Mouse (Mus musculus) hindbrain, embryonic 10.5 days (tissue): Measurements from ENCODE around the gene Arl8a. TPM values are rescaled to one million over a fixed set of nuclear protein-coding genes. Genes with fewer than 3 reads are reported as not detected.
"Not testable (repeated sequence)": the region's sequence is repeated elsewhere in the genome, so short reads cannot be mapped to it uniquely, and the experiment has no call there.

Experiments used
- DNase-seq: peaks from one replicate; pipeline ENCODE4 v3.0.0-alpha.2; 2017; ENCODE audit warnings: low spot score
- H3K27ac ChIP-seq: fragments of 300-500 bp; sonication (generic); 2 replicates; pipeline ENCODE4 v1.5.1; 2016; ENCODE audit warnings: mild to moderate bottlenecking, moderate library complexity
- H3K27me3 ChIP-seq: fragments of 300-500 bp; sonication (generic); 2 replicates; pipeline ENCODE4 v1.6.1; 2016; ENCODE audit warnings: mild to moderate bottlenecking; ENCODE audit not compliant: poor library complexity, insufficient read depth, severe bottlenecking
- H3K36me3 ChIP-seq: fragments of 300-500 bp; sonication (generic); 2 replicates; pipeline ENCODE4 v1.6.1; 2016; ENCODE audit warnings: mild to moderate bottlenecking, moderate library complexity
- H3K4me1 ChIP-seq: fragments of 300-500 bp; sonication (generic); replicated peaks from 2 replicates; pipeline ENCODE4 v1.6.1; 2016; ENCODE audit warnings: mild to moderate bottlenecking
- H3K4me3 ChIP-seq: fragments of 300-500 bp; sonication (generic); 2 replicates; pipeline ENCODE4 v1.5.1; 2016; ENCODE audit warnings: mild to moderate bottlenecking, moderate library complexity
- H3K9me3 ChIP-seq: fragments of 300-500 bp; sonication (generic); 2 replicates; pipeline ENCODE4 v1.6.1; 2016; ENCODE audit warnings: mild to moderate bottlenecking, moderate library complexity
- WGBS: fragments of 180-500 bp; shearing (Covaris S2); methylation state at CpG from one replicate; pipeline ENCODE4 v1.1.7; 2016; 5-methylcytosine and 5-hydroxymethylcytosine counted together
- polyA plus RNA-seq: library from polyadenylated mRNA; unstranded; fragments of >200 nt; fragmentation: Nextera tagmentation; extraction: Ambion mirVana; gene quantifications from 2 replicates; pipeline ENCODE4 v1.2.1, GENCODE M21; 2016

Gene Arl8a
- polyA plus RNA-seq, 1 experiment from 2014 or later, result 95.3 TPM

DNA sequence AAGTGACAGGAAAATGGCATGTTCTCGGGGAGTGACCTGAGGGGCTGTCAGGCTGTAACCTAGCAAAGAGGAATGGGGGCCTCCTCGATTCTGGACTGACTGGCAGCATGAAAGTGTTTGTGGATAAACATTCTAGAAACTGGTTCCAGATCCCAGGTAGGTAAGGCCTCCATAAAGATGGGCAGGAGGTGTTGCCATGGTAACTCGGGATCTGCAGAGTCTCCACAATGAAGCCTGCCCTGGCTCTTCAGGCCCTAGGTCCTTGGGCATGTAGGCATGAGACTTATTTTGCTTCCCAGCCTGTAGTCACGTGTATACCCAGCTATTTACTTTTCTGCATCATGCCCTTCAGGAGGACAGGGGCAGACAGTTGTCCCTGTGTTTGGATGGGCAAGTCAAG lies 34.7 kb downstream of the Arl8a start:
- no peak for DNase-seq
- H3K9me3 ChIP-seq, result no peaks in the 10 kb centered on the region
- no peaks in the 10 kb centered on the region for H3K36me3 ChIP-seq
- H3K27me3 ChIP-seq, result peaks cover 11% of the 10 kb centered on the region; the same call in 1 of the 2 replicates
- no peak overlapping the region for H3K27ac ChIP-seq
- H3K4me1 ChIP-seq, result peaks cover 8% of the 10 kb centered on the region; the same call in 1 of the 2 replicates
- 79% methylated on average over 4 of the region's 4 CpGs for WGBS
- H3K4me3 ChIP-seq, result no peak overlapping the region

DNA sequence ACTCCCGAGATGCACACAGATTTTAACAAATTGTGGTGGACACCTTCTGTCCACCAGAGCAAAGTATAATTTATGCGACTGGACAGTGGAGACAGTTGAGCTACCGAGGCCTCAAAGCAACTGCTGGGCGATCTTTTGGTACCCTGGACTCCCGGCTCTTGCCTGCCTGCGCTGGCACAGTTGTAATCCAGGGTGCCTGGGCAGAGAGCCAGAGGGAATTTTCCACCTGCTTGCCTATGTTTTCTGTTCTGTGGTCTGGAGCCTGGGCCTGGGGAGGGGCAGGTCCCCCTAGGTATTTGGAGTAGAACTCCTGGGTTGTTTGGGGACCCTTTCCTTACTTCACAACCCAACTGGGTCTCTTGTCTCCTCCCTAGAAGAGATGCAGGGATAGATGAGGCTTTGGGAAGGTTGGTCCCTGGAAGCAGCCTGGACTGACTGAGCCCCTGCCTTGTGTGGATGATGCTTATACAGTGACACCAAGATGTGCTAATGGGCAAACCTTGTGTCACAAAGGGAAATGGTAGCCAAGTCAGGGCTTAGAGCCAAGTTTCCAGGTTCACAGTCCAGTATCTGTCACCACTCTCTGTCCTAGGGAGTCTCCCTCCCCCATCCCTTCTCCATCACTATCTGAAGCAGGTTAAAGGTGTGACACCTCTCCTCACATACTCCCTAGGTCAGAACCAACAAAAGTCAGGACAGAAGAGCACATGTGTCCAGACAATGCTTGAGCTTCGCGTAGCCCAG lies 35.4 kb downstream of the Arl8a start:
- no peak overlapping the region for H3K27ac ChIP-seq
- H3K4me1 ChIP-seq, result peaks cover 14% of the 10 kb centered on the region
- H3K27me3 ChIP-seq, result peaks cover 17% of the 10 kb centered on the region
- H3K4me3 ChIP-seq, result no peak overlapping the region
- no peaks in the 10 kb centered on the region for H3K36me3 ChIP-seq
- DNase-seq, result no peak
- no peaks in the 10 kb centered on the region for H3K9me3 ChIP-seq
- WGBS, result 90% methylated on average over 8 of the region's 8 CpGs

DNA sequence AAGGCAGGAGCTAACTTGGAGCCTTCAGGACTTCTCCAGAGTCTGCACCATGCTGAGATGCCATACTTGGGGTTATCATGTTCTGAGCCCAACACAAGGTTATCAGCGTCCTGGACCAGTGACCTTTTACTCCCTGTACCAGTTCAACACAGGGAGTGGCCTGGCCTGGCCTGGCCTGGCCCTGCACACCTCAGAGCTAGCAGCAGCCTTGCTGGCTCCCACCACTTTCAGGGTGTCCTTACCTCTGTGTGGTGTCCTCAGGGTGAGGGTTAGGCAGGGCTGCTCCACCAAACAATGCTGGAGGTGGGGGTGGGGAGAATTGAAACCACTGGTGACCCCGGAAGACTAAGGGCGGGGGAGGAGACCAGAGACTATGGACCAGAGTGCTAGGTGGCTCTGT lies 36.4 kb downstream of the Arl8a start:
- Histone ChIP-seq H3K27ac (peak overlapping the region; percentile 37; the same call in 1 of the 2 replicates), H3K36me3 (no peaks in the 10 kb centered on the region), H3K9me3 (no peaks in the 10 kb centered on the region), H3K27me3 (peaks cover 17% of the 10 kb centered on the region), H3K4me3 (no peak overlapping the region), H3K4me1 (peaks cover 14% of the 10 kb centered on the region)
- no peak for DNase-seq
- WGBS, result 63% methylated on average over 3 of the region's 3 CpGs

DNA sequence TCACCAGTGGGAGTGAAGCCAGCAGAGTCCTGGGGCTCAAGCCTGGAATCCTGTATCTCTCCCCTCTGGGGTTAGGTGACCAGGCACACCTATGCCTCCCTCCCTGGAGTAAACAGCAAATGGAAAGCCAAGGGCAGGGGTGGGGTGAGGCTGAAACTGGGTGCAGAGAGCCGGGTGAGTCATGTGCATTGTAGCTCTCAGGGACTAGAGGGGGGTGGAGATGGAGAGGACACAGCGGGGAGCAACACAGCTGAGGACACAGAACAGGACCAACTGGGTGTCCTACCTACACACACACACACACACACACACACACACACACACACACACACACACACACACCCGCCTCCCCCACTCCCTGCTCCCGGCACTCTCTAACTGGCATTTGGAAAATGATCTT lies 36.8 kb downstream of the Arl8a start:
- Histone ChIP-seq H3K27me3 (peaks cover 17% of the 10 kb centered on the region), H3K4me3 (no peak overlapping the region), H3K36me3 (no peaks in the 10 kb centered on the region), H3K9me3 (no peaks in the 10 kb centered on the region), H3K27ac (peak overlapping the region; percentile 37; the same call in 1 of the 2 replicates), H3K4me1 (peaks cover 14% of the 10 kb centered on the region)
- no peak for DNase-seq
- WGBS, result 90% methylated on average over 4 of the region's 4 CpGs

DNA sequence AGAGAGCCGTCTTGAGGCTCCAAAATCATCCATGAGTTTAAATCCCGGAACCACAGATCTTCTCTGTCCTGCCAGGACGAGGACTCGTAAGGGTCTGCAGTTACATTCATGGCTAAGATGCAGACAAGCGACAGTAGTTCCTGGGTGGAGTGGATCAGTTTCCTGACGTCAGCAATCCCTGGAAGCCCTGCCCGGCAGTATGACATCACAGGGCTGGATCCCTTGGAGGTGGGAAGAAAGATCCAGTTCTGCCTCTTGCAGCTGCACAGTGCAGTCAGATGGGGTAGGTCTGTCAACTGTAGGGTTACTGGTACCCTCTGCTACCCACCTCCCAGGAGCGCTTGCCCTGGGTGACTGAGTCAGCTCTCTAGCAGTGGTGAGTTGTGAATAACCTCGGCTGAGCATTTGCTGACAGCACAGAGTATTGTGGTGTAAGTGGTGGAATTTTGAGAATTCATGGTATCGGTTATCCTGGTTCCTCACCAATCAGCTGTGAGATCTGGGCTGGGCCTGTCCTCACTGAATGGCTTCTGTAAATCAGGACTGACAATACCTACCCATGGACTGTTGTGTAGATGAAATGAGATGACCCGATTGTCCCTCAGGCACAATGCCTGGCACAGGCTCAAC lies 37.4 kb downstream of the Arl8a start:
- 74% methylated on average over 11 of the region's 11 CpGs for WGBS

DNA sequence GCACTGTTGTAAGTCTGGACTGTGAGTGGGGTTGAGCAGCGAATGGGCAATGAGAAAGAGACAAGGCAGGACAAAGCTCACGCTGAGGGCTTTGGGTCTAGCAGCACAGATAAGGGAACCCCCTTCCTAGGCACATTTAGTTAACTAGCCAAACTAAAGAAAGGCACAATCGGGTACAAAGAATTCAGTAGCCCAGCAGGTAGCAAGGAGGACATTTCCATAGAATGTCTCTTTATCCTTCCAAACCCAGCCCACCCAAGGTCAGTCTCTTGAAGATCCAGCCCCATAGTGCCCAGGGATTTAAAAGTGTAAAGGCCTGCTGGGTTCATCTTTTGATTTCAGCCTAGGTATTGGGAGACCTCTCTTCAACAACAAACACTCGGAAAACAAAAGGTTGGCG lies 39.3 kb downstream of the Arl8a start:
- Histone ChIP-seq H3K4me3 (no peak overlapping the region), H3K36me3 (no peaks in the 10 kb centered on the region), H3K27me3 (peaks cover 17% of the 10 kb centered on the region), H3K4me1 (peaks cover 14% of the 10 kb centered on the region), H3K9me3 (no peaks in the 10 kb centered on the region), H3K27ac (no peak overlapping the region)
- WGBS, result 24% methylated on average over 5 of the region's 5 CpGs
- no peak for DNase-seq

More for the DNA sequence above, 37.4 kb downstream of the Arl8a start:
- Histone ChIP-seq H3K9me3 (no peaks in the 10 kb centered on the region), H3K4me1 (peaks cover 14% of the 10 kb centered on the region), H3K27ac (no peak overlapping the region), H3K36me3 (no peaks in the 10 kb centered on the region), H3K4me3 (no peak overlapping the region), H3K27me3 (peaks cover 17% of the 10 kb centered on the region)
- DNase-seq, result no peak

DNA sequence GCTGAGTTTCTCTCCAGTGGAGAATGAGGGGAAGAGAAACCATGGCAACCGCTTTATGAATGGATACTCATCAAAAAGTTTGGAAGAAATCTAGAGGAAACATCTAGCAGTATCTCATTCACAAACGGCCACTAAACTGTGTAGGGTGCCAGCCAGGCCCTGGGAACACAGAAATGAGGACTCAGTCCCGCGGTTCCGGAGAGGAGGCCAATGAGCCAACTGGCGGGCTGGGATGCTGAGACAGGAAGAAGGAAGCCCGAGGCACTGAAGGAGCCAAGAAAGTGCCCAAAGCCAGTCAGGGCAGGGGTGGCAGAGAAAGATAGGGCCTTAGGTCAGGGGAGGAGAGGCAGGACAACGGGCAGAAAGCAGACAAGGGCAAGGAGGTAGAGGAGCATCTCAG lies 39.8 kb downstream of the Arl8a start:
- whole genome bisulfite sequencing, result 33% methylated on average over 8 of the region's 8 CpGs
- Histone ChIP-seq H3K36me3 (no peaks in the 10 kb centered on the region), H3K27ac (no peak overlapping the region), H3K4me1 (peaks cover 14% of the 10 kb centered on the region), H3K27me3 (peaks cover 17% of the 10 kb centered on the region), H3K4me3 (no peak overlapping the region), H3K9me3 (no peaks in the 10 kb centered on the region)
- no peak for DNase-seq

DNA sequence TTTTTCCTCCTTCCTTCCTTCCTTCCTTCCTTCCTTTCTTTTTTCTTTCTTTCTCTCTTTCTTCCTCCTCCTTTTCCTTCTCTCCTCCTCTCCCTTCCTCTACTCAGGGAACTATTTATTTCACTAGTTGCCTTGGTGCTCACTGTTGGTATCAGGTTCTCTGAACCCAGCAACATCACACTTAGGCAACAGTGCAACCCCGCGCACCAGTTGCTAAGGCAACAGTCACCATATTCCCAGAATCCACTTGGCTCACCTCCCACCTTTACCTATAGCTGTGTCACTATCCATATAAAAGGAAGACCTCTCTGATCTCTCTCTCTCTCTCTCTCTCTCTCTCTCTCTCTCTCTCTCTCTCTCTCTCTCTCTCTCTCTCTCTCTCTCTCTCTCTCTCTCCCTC lies 40.4 kb downstream of the Arl8a start:
- peaks cover 13% of the 10 kb centered on the region for H3K4me1 ChIP-seq
- not testable (repeated sequence) for H3K27ac ChIP-seq, H3K4me3 ChIP-seq, H3K9me3 ChIP-seq, H3K36me3 ChIP-seq, DNase-seq
- H3K27me3 ChIP-seq, result peaks cover 17% of the 10 kb centered on the region
- 35% methylated on average over 2 of the region's 2 CpGs for whole genome bisulfite sequencing

DNA sequence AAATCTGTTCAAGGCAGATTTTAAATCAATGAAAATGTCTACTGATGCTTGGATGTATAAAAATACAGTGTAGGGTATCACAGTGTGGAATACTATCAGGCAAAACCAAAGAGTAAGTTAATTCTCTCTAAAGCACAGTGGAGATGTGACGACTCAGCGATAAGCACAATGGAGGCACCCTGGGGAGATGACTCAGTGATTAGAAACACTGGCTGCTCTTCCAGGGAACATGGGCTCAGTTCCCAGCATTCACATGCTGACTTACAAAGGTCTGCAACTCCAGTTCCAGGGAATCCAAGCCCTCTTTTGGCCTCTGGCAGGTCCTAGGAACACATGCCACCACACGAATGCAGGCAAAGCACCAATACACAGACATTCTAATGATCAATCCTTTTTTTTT lies 41.6 kb downstream of the Arl8a start:
- no peak for DNase-seq
- no peak overlapping the region for H3K27ac ChIP-seq

DNA sequence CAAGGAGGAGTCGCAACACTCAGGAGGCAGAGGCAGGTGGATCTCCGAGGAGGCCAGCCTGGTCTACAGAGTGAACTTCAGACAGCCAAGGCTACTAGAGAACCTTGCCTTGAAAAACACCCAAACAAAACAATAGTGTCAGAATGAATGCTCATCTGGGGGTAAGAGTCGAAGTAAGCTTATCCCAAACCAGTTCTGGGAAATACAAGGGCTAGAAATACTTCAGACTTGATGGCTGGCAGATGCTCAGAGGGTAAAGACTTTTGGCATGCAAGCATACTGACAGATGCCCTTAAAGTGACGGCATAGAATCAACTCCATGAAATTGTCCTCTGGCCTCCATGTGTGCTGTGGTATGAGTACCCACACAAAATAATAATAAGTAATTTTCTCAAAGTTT lies 42.6 kb downstream of the Arl8a start:
- Histone ChIP-seq H3K27ac (no peak overlapping the region), H3K4me1 (peaks cover 7% of the 10 kb centered on the region), H3K36me3 (no peaks in the 10 kb centered on the region), H3K4me3 (no peak overlapping the region), H3K27me3 (peaks cover 17% of the 10 kb centered on the region), H3K9me3 (no peaks in the 10 kb centered on the region)
- 88% methylated on average over 4 of the region's 4 CpGs for WGBS
- no peak for DNase-seq

More for the DNA sequence above, 41.6 kb downstream of the Arl8a start:
- peaks cover 17% of the 10 kb centered on the region for H3K27me3 ChIP-seq
- H3K4me3 ChIP-seq, result no peak overlapping the region
- H3K4me1 ChIP-seq, result peaks cover 9% of the 10 kb centered on the region
- 19% methylated on average over 3 of the region's 3 CpGs for WGBS
- H3K36me3 ChIP-seq, result no peaks in the 10 kb centered on the region
- H3K9me3 ChIP-seq, result no peaks in the 10 kb centered on the region

DNA sequence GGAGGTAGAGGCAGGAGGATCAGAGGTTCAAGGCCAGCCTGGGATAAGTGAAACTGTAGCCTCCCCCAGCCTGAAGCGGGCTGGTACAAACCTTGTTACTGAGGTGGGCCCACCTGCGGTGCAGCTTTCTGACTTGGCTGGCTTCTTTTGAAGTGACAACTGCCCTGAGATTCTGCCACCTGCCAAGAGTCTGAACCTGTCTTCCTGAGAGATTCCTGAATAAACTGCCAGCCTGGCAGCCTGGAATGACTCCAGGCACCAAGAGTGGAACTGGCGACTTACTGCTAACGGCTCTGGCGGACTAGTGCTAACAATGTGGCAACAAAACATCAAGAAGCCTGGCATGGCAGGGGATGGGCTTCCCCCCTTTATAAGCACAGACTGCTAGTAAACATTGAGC lies 47.7 kb downstream of the Arl8a start:
- WGBS, result 80% methylated on average over 5 of the region's 5 CpGs
- H3K36me3 ChIP-seq, H3K9me3 ChIP-seq, H3K4me3 ChIP-seq, DNase-seq, H3K27me3 ChIP-seq, H3K27ac ChIP-seq: not testable (repeated sequence)
- H3K4me1 ChIP-seq, result peaks cover 16% of the 10 kb centered on the region

DNA sequence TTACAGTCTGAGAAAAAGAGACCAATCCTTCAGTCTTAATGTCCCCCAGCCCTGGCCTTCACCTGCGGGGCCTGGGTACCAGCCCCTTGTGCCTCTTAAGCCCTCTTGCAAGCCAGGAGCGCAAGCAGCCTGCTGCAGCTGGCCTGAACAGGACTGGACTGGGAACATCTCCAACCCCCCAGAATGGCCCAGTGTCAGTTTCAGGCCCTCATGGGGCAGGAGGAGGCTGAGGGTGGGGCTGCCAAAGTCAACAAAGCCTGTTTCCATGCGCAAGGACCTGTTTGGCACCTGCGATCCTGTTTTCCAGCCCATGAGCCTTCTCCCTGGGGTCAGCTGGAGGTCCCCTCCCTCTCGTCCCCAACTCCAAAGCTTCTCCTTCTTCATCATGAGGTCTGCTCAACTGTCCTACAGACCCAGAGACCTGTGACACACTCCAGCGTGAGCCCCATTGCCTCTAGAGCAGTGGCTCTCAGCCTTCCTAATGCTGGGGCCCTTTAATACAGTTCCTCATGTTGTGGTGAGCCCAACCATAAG lies 49.4 kb downstream of the Arl8a start:
- Histone ChIP-seq H3K4me1 (peaks cover 21% of the 10 kb centered on the region), H3K4me3 (no peak overlapping the region), H3K27ac (peak overlapping the region; percentile 8; the same call in 1 of the 2 replicates), H3K36me3 (no peaks in the 10 kb centered on the region), H3K9me3 (no peaks in the 10 kb centered on the region), H3K27me3 (peaks cover 5% of the 10 kb centered on the region; the same call in 1 of the 2 replicates)
- no peak for DNase-seq
- 86% methylated on average over 6 of the region's 6 CpGs for WGBS

DNA sequence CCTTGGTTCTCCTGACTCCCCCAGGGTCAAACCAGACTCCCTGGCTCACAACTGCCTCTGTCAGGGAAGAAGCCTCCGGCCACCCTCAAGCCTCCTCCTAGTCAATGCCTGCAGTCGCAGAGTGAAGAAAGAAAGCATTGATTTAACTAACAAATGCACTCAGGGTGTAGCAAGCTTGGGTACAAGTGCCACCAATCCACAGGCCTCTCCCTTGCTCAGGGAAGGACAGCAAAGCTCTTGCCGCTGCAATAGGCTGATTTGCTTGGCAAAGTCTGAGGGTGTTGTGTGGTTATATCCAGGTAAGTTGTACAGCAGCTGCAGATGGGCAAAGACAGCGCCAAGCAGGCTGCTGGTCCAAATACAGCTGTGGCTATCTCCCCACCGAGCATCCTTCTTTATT lies 51.8 kb downstream of the Arl8a start:
- no peak for DNase-seq
- WGBS, result 26% methylated on average over 5 of the region's 5 CpGs
- Histone ChIP-seq H3K36me3 (no peaks in the 10 kb centered on the region), H3K9me3 (no peaks in the 10 kb centered on the region), H3K27me3 (peaks cover 8% of the 10 kb centered on the region), H3K4me3 (0 out of 2 replicates have a peak overlapping the region, but pooled peaks have one; percentile 43), H3K4me1 (peaks cover 23% of the 10 kb centered on the region), H3K27ac (peak overlapping the region; percentile 57)
